Mouse (Mus musculus) heart, adult 2 months (tissue): ENCODE measurements around the gene Slc39a13.

Experiments used
- CTCF ChIP-seq: fragments of 200-600 bp; IDR thresholded peaks from 2 replicates; pipeline ENCODE4 v1.8.1; 2022; ENCODE audit warnings: antibody characterized with exemption, mild to moderate bottlenecking, moderate library complexity
- EP300 ChIP-seq: fragments of 200-500 bp; IDR thresholded peaks from 2 replicates; pipeline ENCODE4 v1.6.1; 2011; ENCODE audit warnings: low read depth, low read length, control low read depth; ENCODE audit not compliant: insufficient read depth
- POLR2A ChIP-seq: fragments of 200-500 bp; IDR thresholded peaks from 2 replicates; pipeline ENCODE4 v1.6.1; 2011; ENCODE audit warnings: mild to moderate bottlenecking, low read depth, low read length, control low read depth; ENCODE audit not compliant: insufficient read depth

GRCm38 (mm10) chr2:91098156-91098555 lies 27.9 kb upstream of the Slc39a13 start:
- TF ChIP-seq EP300: no peak
- no peak for TF ChIP-seq POLR2A
- no peak for TF ChIP-seq CTCF
